ENCODE assay signal across 8 mouse cellular contexts in the genomic region with DNA sequence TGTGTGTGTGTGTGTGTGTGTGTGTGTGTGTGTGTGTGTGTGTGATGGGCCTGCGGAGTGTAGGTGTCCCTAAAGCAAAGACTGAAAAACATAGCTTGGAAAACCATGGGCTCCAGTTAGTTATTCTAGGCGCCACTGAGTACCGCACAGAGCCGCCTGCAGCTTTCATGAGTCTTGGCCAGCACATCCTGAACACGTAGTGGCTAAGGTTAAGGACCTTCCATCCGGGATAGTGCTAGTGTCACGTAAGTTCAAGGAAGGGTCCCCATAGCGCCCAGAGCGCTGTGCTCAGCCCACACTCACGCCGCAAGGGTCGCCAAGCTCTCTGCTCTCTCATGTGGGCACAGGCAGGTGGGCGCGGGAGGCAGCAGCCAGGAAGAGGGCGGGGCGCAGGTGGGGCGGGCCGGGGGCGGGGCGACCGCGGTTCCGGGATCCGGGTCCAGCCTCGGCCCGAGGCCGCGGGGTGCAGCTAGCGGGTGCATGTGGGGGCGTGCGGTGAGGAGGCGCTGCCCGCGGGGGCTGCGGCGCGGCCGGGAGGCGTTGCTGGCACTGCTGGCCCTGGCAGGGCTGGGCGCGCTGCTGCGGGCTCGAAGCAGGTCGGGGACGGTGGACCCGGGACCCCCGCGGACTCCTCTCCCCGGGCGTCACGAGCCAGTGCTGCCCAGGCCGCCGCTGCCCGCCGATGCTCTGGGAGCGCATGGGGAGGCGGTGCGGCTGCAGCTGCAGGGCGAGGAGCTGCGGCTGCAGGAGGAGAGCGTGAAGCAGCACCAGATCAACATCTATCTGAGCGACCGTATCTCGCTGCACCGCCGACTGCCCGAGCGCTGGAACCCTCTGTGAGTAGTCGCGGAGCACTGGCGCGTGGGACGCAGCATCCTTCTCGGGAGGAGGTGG. TPM values are rescaled to one million over a fixed set of nuclear protein-coding genes. Genes with fewer than 3 reads are reported as not detected.
A peak's percentile ranks its signal among the peaks of the same experiment; 100 is the strongest.
DNase-seq lines count a peak whose midpoint lies in the region; ATAC-seq and TF ChIP-seq lines count a peak whose summit lies in the region.

A gene (plus strand): TSS at position 417 of the 894 bp plus-strand sequence.

- H3K36me3 ChIP-seq in heart, embryonic 12.5 days: no peaks in the 10 kb centered on the region

- H3K9ac ChIP-seq in heart, embryonic 12.5 days: peak within 1 kb of the TSS; percentile 69

- intact Hi-C loops in gastrocnemius, postnatal 36 days (cut with DNase I): no loop called here

- ATAC-seq in heart, embryonic 12.5 days (ENCODE audit: insufficient number of reproducible peaks, low FRiP score): peak; percentile 42
- ATAC-seq in megakaryocyte-erythroid progenitor cell, adult 5-6 weeks (replicated peaks; ENCODE audit: low FRiP score, low TSS enrichment, poor library complexity, severe bottlenecking): 0 out of 2 replicates have a peak, but pooled peaks have one; percentile 47

- peak within 1 kb of the TSS; percentile 100 for H3K4me2 ChIP-seq in heart, embryonic 12.5 days

- 2% methylated on average over 74 of the region's 74 CpGs for WGBS in lung, adult 2 months
- 1% methylated on average over 73 of the region's 74 CpGs for WGBS in heart, embryonic 12.5 days

- peak within 1 kb of the TSS; percentile 79 for H3K4me3 ChIP-seq in lung, adult 2 months (replicated peaks; ENCODE audit: extremely low read depth, low read depth, low read length)
- peak within 1 kb of the TSS; percentile 74 for H3K4me3 ChIP-seq in heart, embryonic 12.5 days

- H3K27me3 ChIP-seq in heart, embryonic 12.5 days (replicated peaks): peaks cover 50% of the 10 kb centered on the region

- H3K27ac ChIP-seq in heart, embryonic 12.5 days (ENCODE audit: poor library complexity, severe bottlenecking): no peak within 1 kb of the TSS

- no peak for TF ChIP-seq CTCF in lung, adult 2 months (IDR thresholded peaks at IDR 0.05; ENCODE audit: insufficient read depth, low read length)

- no peaks in the 10 kb centered on the region for H3K4me1 ChIP-seq in lung, adult 2 months (ENCODE audit: control insufficient read depth, insufficient read depth, low read length)
- H3K4me1 ChIP-seq in heart, embryonic 12.5 days (replicated peaks): peaks cover 16% of the 10 kb centered on the region

- no peak for TF ChIP-seq POLR2A in lung, adult 2 months (IDR thresholded peaks at IDR 0.05; ENCODE audit: borderline replicate concordance, extremely low read depth, low read depth, low read length)

- no peaks in the 10 kb centered on the region for H3K9me3 ChIP-seq in heart, embryonic 12.5 days (replicated peaks)

- DNase-seq in lung, adult 2 months: peak; percentile 14
- DNase-seq in lung, postnatal 36 days: no peak
- DNase-seq in brain, adult 2 months (ENCODE audit: low read depth, low spot score): peak; percentile 45
- DNase-seq in kidney, postnatal 36 days: peak; percentile 5 to 46
- DNase-seq in spleen, postnatal 10 days (ENCODE audit: low spot score in 2 of 2): peak; percentile 5 to 31
- no peak for DNase-seq in gastrocnemius, postnatal 36 days

RNA-seq across cellular contexts. Expression of the gene that starts here (rescaled TPM):
- polyA plus RNA-seq in lung, adult 2 months (2012; rRNA removed): 3.3 and 3.8 TPM in 2 replicates
- 1.8 and 2.2 TPM in 2 replicates for polyA plus RNA-seq in heart, embryonic 12.5 days (2016; fragmentation: Nextera tagmentation; extraction: Ambion mirVana)
- total RNA-seq in megakaryocyte-erythroid progenitor cell, adult 5-6 weeks (2014; fragmentation: Nextera tagmentation): not detected in 2 replicates
- 0.19 and 0.34 TPM in 2 replicates for total RNA-seq in megakaryocyte-erythroid progenitor cell, adult 5-6 weeks (2017)
- total RNA-seq in gastrocnemius, postnatal 36 days (2021): not detected

Comparison
In these comparisons a context has a peak if more than half of its experiments do, and no peak if none do; other contexts are left out.
1. DNase-seq: peak in lung, adult 2 months (single experiment), brain, adult 2 months (single experiment), kidney, postnatal 36 days (2 of 2) and spleen, postnatal 10 days (2 of 2); none in lung, postnatal 36 days (single experiment) and gastrocnemius, postnatal 36 days (0 of 2).
2. Peak in ATAC-seq in megakaryocyte-erythroid progenitor cell, adult 5-6 weeks; RNA of the gene not detected or under 1 TPM.